Mouse (Mus musculus): Measurements from ENCODE around the gene Lfng. TPM values are rescaled to one million over a fixed set of nuclear protein-coding genes. Genes with fewer than 3 reads are reported as not detected.

Gene Lfng
- polyA plus RNA-seq, 1 experiment from 2014 or later: 30.9 TPM

- peak overlapping the region; percentile 82 for H3K4me3 ChIP-seq (replicated peaks)
- 0% methylated on average over 30 of the region's 30 CpGs for WGBS
- H3K36me3 ChIP-seq (replicated peaks): peaks cover 33% of the 10 kb centered on the region
- peaks cover 21% of the 10 kb centered on the region for H3K27me3 ChIP-seq
- H3K9me3 ChIP-seq: no peaks in the 10 kb centered on the region
- peak overlapping the region; percentile 99 for H3K27ac ChIP-seq
- peaks cover 88% of the 10 kb centered on the region for H3K4me1 ChIP-seq
- peak; percentile 21; the same call in 1 of the 2 replicates for ATAC-seq (ENCODE audit: low FRiP score)
- peak overlapping the region; percentile 83 for H3K4me2 ChIP-seq
- peak overlapping the region; percentile 94 for H3K9ac ChIP-seq
Measured at GRCm38 (mm10) chr5:140610273-140611011, 3.3 kb downstream of the Lfng start.

GRCm38 (mm10) chr5:140611021-140611583 lies 4.0 kb downstream of the Lfng start:
- peak; percentile 52 for ATAC-seq (ENCODE audit: low FRiP score)
- Histone ChIP-seq H3K9ac (peak overlapping the region; percentile 94), H3K4me1 (peaks cover 82% of the 10 kb centered on the region), H3K4me3 (replicated peaks) (peak overlapping the region; percentile 82), H3K27me3 (peaks cover 16% of the 10 kb centered on the region; the same call in 1 of the 2 replicates), H3K27ac (peak overlapping the region; percentile 99), H3K36me3 (replicated peaks) (peaks cover 33% of the 10 kb centered on the region), H3K9me3 (no peaks in the 10 kb centered on the region), H3K4me2 (peak overlapping the region; percentile 83)
- under 1% methylated on average over 21 of the region's 21 CpGs for WGBS

GRCm38 (mm10) chr5:140611611-140612185 lies 4.6 kb downstream of the Lfng start:
- Histone ChIP-seq H3K4me2 (peak overlapping the region; percentile 83), H3K27me3 (peaks cover 10% of the 10 kb centered on the region; the same call in 1 of the 2 replicates), H3K9me3 (no peaks in the 10 kb centered on the region), H3K9ac (peak overlapping the region; percentile 94), H3K36me3 (replicated peaks) (peaks cover 33% of the 10 kb centered on the region), H3K27ac (peak overlapping the region; percentile 99), H3K4me1 (peaks cover 76% of the 10 kb centered on the region), H3K4me3 (replicated peaks) (peak overlapping the region; percentile 82)
- ATAC-seq (ENCODE audit: low FRiP score): peak; percentile 25
- 6% methylated on average over 15 of the region's 15 CpGs for WGBS

- no peak for ATAC-seq (ENCODE audit: low FRiP score)
- H3K9ac ChIP-seq: peak overlapping the region; percentile 94
- peaks cover 72% of the 10 kb centered on the region for H3K4me1 ChIP-seq
- peak overlapping the region; percentile 82 for H3K4me3 ChIP-seq (replicated peaks)
- H3K36me3 ChIP-seq (replicated peaks): peaks cover 33% of the 10 kb centered on the region
- H3K27ac ChIP-seq: peak overlapping the region; percentile 99
- H3K9me3 ChIP-seq: no peaks in the 10 kb centered on the region
- H3K27me3 ChIP-seq: 0 out of 2 replicates have a peak, but pooled peaks cover 6% of the 10 kb centered on the region
- H3K4me2 ChIP-seq: peak overlapping the region; percentile 83
- WGBS: 22% methylated on average over 18 of the region's 18 CpGs
Measured at GRCm38 (mm10) chr5:140612191-140612590, 5.1 kb downstream of the Lfng start.

GRCm38 (mm10) chr5:140614141-140614540 lies 7.0 kb downstream of the Lfng start:
- no peak for ATAC-seq (ENCODE audit: low FRiP score)

GRCm38 (mm10) chr5:140614837-140615236 lies 7.7 kb downstream of the Lfng start:
- Histone ChIP-seq H3K36me3 (replicated peaks) (peaks cover 36% of the 10 kb centered on the region), H3K4me1 (peaks cover 53% of the 10 kb centered on the region), H3K4me2 (no peak overlapping the region), H3K4me3 (replicated peaks) (no peak overlapping the region), H3K27ac (peak overlapping the region; percentile 57), H3K27me3 (no peaks in the 10 kb centered on the region), H3K9ac (0 out of 2 replicates have a peak overlapping the region, but pooled peaks have one; percentile 26), H3K9me3 (no peaks in the 10 kb centered on the region)
- 77% methylated on average over 4 of the region's 4 CpGs for WGBS
- ATAC-seq (ENCODE audit: low FRiP score): no peak

More at GRCm38 (mm10) chr5:140614141-140614540, 7.0 kb downstream of the Lfng start:
- Histone ChIP-seq H3K4me3 (replicated peaks) (no peak overlapping the region), H3K36me3 (replicated peaks) (peaks cover 36% of the 10 kb centered on the region), H3K9ac (peak overlapping the region; percentile 26; the same call in 1 of the 2 replicates), H3K27ac (peak overlapping the region; percentile 57; the same call in 1 of the 2 replicates), H3K9me3 (no peaks in the 10 kb centered on the region), H3K27me3 (no peaks in the 10 kb centered on the region), H3K4me1 (peaks cover 58% of the 10 kb centered on the region), H3K4me2 (no peak overlapping the region)
- WGBS: 95% methylated on average over 10 of the region's 10 CpGs

GRCm38 (mm10) chr5:140615321-140616109 lies 8.4 kb downstream of the Lfng start:
- peaks cover 36% of the 10 kb centered on the region for H3K36me3 ChIP-seq (replicated peaks)
- 80% methylated on average over 10 of the region's 10 CpGs for WGBS
- ATAC-seq (ENCODE audit: low FRiP score): no peak
- H3K4me2 ChIP-seq: no peak overlapping the region
- H3K4me1 ChIP-seq: peaks cover 50% of the 10 kb centered on the region
- H3K4me3 ChIP-seq (replicated peaks): no peak overlapping the region
- H3K9me3 ChIP-seq: no peaks in the 10 kb centered on the region
- no peaks in the 10 kb centered on the region for H3K27me3 ChIP-seq
- H3K27ac ChIP-seq: peak overlapping the region; percentile 57
- no peak overlapping the region for H3K9ac ChIP-seq

GRCm38 (mm10) chr5:140616110-140616503 lies 9.0 kb downstream of the Lfng start:
- H3K4me1 ChIP-seq: peaks cover 46% of the 10 kb centered on the region
- H3K4me3 ChIP-seq (replicated peaks): no peak overlapping the region
- no peaks in the 10 kb centered on the region for H3K27me3 ChIP-seq
- H3K27ac ChIP-seq: peak overlapping the region; percentile 44
- 76% methylated on average over 6 of the region's 6 CpGs for WGBS
- no peak overlapping the region for H3K9ac ChIP-seq
- H3K36me3 ChIP-seq (replicated peaks): peaks cover 38% of the 10 kb centered on the region
- no peaks in the 10 kb centered on the region for H3K9me3 ChIP-seq
- no peak for ATAC-seq (ENCODE audit: low FRiP score)
- H3K4me2 ChIP-seq: no peak overlapping the region

- Histone ChIP-seq H3K27me3 (no peaks in the 10 kb centered on the region), H3K4me3 (replicated peaks) (no peak overlapping the region), H3K27ac (peak overlapping the region; percentile 43), H3K4me2 (no peak overlapping the region), H3K9me3 (no peaks in the 10 kb centered on the region), H3K9ac (no peak overlapping the region), H3K4me1 (peaks cover 46% of the 10 kb centered on the region), H3K36me3 (replicated peaks) (peaks cover 43% of the 10 kb centered on the region)
- 81% methylated on average over 9 of the region's 9 CpGs for WGBS
- ATAC-seq (ENCODE audit: low FRiP score): no peak
Measured at GRCm38 (mm10) chr5:140616691-140617090, 9.6 kb downstream of the Lfng start.

GRCm38 (mm10) chr5:140617714-140618113 lies 10.6 kb downstream of the Lfng start:
- peaks cover 36% of the 10 kb centered on the region for H3K4me1 ChIP-seq
- H3K36me3 ChIP-seq (replicated peaks): peaks cover 48% of the 10 kb centered on the region
- no peaks in the 10 kb centered on the region for H3K9me3 ChIP-seq
- WGBS: 80% methylated on average over 5 of the region's 5 CpGs
- H3K4me2 ChIP-seq: no peak overlapping the region
- H3K27ac ChIP-seq: peak overlapping the region; percentile 43
- H3K4me3 ChIP-seq (replicated peaks): no peak overlapping the region
- no peak for ATAC-seq (ENCODE audit: low FRiP score)
- no peaks in the 10 kb centered on the region for H3K27me3 ChIP-seq
- no peak overlapping the region for H3K9ac ChIP-seq

GRCm38 (mm10) chr5:140619151-140619771 lies 12.1 kb downstream of the Lfng start:
- H3K27ac ChIP-seq: peak overlapping the region; percentile 65
- H3K9me3 ChIP-seq: no peaks in the 10 kb centered on the region
- WGBS: 29% methylated on average over 6 of the region's 6 CpGs
- H3K36me3 ChIP-seq (replicated peaks): peaks cover 48% of the 10 kb centered on the region
- no peaks in the 10 kb centered on the region for H3K27me3 ChIP-seq
- peaks cover 26% of the 10 kb centered on the region for H3K4me1 ChIP-seq
- no peak overlapping the region for H3K9ac ChIP-seq
- no peak overlapping the region for H3K4me3 ChIP-seq (replicated peaks)
- H3K4me2 ChIP-seq: no peak overlapping the region
- ATAC-seq (ENCODE audit: low FRiP score): peak; percentile 42
